Comparison of ENCODE assay signal across 17 mouse cellular contexts in the genomic region with DNA sequence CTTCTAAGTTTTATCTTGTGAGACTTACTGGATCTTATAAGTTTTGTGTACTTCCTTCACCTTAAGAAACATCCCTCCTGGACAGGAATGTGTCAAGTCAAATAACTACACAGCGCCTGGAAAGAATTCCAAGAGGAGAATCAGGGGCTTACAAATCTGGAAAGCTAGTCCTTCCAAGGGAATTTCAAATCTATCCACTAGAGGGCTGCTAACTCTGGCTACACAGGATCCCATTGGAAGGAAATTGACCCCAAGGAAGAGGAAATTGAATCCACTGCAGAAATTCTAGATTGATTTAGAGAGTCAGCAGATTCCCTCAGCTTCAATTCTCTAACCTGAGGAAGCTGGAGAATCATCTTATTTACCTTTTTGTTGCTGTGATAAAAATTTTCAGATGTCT.
DNase-seq lines count a peak whose midpoint lies in the region; ATAC-seq and TF ChIP-seq lines count a peak whose summit lies in the region.
"Had no signal": no experiment of that assay in that cellular context is flagged by ENCODE, and none has a peak within 500 bp of the region (broad histone marks: within the 10 kb centered on the region; RNA-seq: fewer than 3 reads in every experiment).

No protein-coding gene starts in this region.

- ATAC-seq in forebrain, postnatal 0 days = no peak
- no peak for ATAC-seq in forebrain, embryonic 12.5 days (ENCODE audit: low FRiP score)
- no peak for ATAC-seq in cerebellum, adult (ENCODE audit: insufficient number of reproducible peaks, low FRiP score, low TSS enrichment)
- ATAC-seq: forebrain, embryonic 15.5 days; liver, embryonic 12.5 days had no signal

- 59% methylated on average over 1 of the region's 1 CpGs for WGBS in forebrain, postnatal 0 days
- 64% methylated on average over 1 of the region's 1 CpGs for WGBS in forebrain, embryonic 12.5 days

- intact Hi-C loops in left cerebral cortex, postnatal 14 days (cut with DNase I) = no loop called here

- TF ChIP-seq CTCF in forebrain, postnatal 0 days (IDR thresholded peaks at IDR 0.05; ENCODE audit: low read depth) = peak; percentile 44

- H3K27me3 ChIP-seq in forebrain, postnatal 0 days (ENCODE audit: insufficient read depth, low read length) = no peaks in the 10 kb centered on the region
- H3K27me3 ChIP-seq in forebrain, embryonic 12.5 days = no peaks in the 10 kb centered on the region
- H3K27me3 ChIP-seq: forebrain, embryonic 15.5 days; kidney, embryonic 15.5 days; liver, embryonic 12.5 days had no signal

- H3K27ac ChIP-seq in forebrain, postnatal 0 days (ENCODE audit: low read depth, low read length) = no peak overlapping the region
- H3K27ac ChIP-seq in forebrain, embryonic 12.5 days = no peak overlapping the region
- H3K27ac ChIP-seq: forebrain, embryonic 15.5 days; kidney, embryonic 15.5 days; liver, embryonic 12.5 days had no signal

- H3K9ac ChIP-seq in forebrain, postnatal 0 days = no peak overlapping the region
- no peak overlapping the region for H3K9ac ChIP-seq in forebrain, embryonic 12.5 days
- H3K9ac ChIP-seq: forebrain, embryonic 15.5 days; kidney, embryonic 15.5 days; liver, embryonic 12.5 days had no signal

- no peaks in the 10 kb centered on the region for H3K9me3 ChIP-seq in forebrain, postnatal 0 days (ENCODE audit: low read length)
- no peaks in the 10 kb centered on the region for H3K9me3 ChIP-seq in forebrain, embryonic 12.5 days
- H3K9me3 ChIP-seq: forebrain, embryonic 15.5 days; G1E; kidney, embryonic 15.5 days; liver, embryonic 12.5 days had no signal

- H3K36me3 ChIP-seq in forebrain, postnatal 0 days (ENCODE audit: insufficient read depth) = no peaks in the 10 kb centered on the region
- no peaks in the 10 kb centered on the region for H3K36me3 ChIP-seq in forebrain, embryonic 12.5 days (replicated peaks)
- H3K36me3 ChIP-seq: forebrain, embryonic 15.5 days; G1E; kidney, embryonic 15.5 days; liver, embryonic 12.5 days had no signal

- no peak overlapping the region for H3K4me2 ChIP-seq in forebrain, postnatal 0 days (ENCODE audit: low read depth)
- H3K4me2 ChIP-seq in forebrain, embryonic 12.5 days = no peak overlapping the region
- H3K4me2 ChIP-seq: forebrain, embryonic 15.5 days; heart, embryonic 11.5 days; kidney, embryonic 15.5 days; liver, embryonic 12.5 days had no signal

- no peaks in the 10 kb centered on the region for H3K4me1 ChIP-seq in forebrain, postnatal 0 days (ENCODE audit: insufficient read depth)
- no peaks in the 10 kb centered on the region for H3K4me1 ChIP-seq in forebrain, embryonic 12.5 days
- H3K4me1 ChIP-seq: forebrain, embryonic 15.5 days; kidney, embryonic 15.5 days; liver, embryonic 12.5 days had no signal

- no peak overlapping the region for H3K4me3 ChIP-seq in forebrain, postnatal 0 days (ENCODE audit: low read depth, low read length)
- H3K4me3 ChIP-seq in forebrain, embryonic 12.5 days (replicated peaks) = no peak overlapping the region
- H3K4me3 ChIP-seq: forebrain, embryonic 15.5 days; kidney, embryonic 15.5 days; liver, embryonic 12.5 days had no signal

- DNase-seq in forebrain, postnatal 0 days = no peak
- DNase-seq in left cerebral cortex, postnatal 14 days (ENCODE audit: low spot score in 2 of 2) = peak; percentile 2 to 3
- DNase-seq in left cerebral cortex, adult 11 months (ENCODE audit: low spot score) = no peak
- DNase-seq in ES-CJ7 (ENCODE audit: low read depth, low spot score) = peak; percentile 38
- peak; percentile 36 for DNase-seq in embryo, embryonic 10.5 days (ENCODE audit: low spot score)
- DNase-seq in thymus, postnatal 25 days = no peak
- DNase-seq: adrenal gland, postnatal 25 days; B cell, adult 2 months; gastrocnemius, postnatal 14 days; lung, postnatal 10 days had no signal

Comparison
In these comparisons a context has a peak if more than half of its experiments do, and no peak if none do; other contexts are left out.
1. DNase-seq: peak in left cerebral cortex, postnatal 14 days (2 of 2), ES-CJ7 (single experiment) and embryo, embryonic 10.5 days (single experiment); none in forebrain, postnatal 0 days (single experiment), left cerebral cortex, adult 11 months (single experiment) and thymus, postnatal 25 days (single experiment).